Mouse (Mus musculus) lung, adult 2 months (tissue): ENCODE results near the gene Dlx6.

Source experiments
- CTCF ChIP-seq: fragments of 200-500 bp; IDR thresholded peaks from 2 replicates; pipeline ENCODE4 v1.5.1; 2011; ENCODE audit warnings: mild to moderate bottlenecking, low read length, control low read depth; ENCODE audit not compliant: insufficient read depth
- POLR2A ChIP-seq: fragments of 200-500 bp; IDR thresholded peaks from 2 replicates; pipeline ENCODE4 v1.6.1; 2011; ENCODE audit warnings: low read depth, mild to moderate bottlenecking, control low read depth, low read length, borderline replicate concordance; ENCODE audit errors: extremely low read depth

GRCm38 (mm10) chr6:6914849-6915525 lies 51.9 kb downstream of the Dlx6 start:
- TF ChIP-seq CTCF = peak; percentile 1; the same call in 1 of the 2 replicates
- no peak for TF ChIP-seq POLR2A
